Mouse (Mus musculus) cerebellum, postnatal 25 days (tissue): ENCODE data around the gene Trp53i11.

Source experiments
- DNase-seq, 2 experiments: peaks; one replicate each; pipeline ENCODE4 v3.0.0; 2021; ENCODE audit warnings: mixed read lengths in 2 of 2

Gene Trp53i11

DNA sequence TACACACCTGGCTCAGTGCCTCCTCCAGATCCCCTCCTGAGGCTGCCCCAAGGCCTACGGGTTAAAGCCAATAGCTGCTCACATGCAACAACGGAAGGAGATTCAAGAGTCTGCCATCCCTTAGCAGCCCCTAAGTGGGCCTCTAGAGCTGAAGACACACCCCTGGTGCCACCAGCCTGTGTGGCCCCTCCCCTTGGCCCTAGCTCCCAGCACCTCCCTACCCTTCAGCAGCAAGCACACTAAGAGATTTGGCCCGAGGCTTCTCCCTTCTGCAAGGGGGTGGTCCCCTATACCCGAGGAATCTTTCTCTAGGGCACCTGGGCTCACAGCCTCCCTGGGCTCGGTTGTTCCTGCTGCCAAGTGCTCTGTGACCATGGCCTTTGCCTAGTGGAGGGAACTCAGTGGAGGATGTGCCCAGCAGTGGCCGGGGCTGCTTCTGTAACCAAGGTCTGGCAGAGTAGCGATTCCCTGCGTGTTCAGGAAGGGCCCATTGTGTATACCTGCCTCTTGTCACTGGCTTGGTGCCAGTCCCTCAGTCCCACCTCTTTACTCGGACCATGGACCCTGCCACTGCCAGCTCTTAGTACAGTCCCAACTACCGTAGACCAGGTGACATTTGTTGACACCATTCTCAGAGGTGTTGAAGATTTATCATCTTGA is 13.5 kb downstream of the Trp53i11 start:
- DNase-seq: no peak

DNA sequence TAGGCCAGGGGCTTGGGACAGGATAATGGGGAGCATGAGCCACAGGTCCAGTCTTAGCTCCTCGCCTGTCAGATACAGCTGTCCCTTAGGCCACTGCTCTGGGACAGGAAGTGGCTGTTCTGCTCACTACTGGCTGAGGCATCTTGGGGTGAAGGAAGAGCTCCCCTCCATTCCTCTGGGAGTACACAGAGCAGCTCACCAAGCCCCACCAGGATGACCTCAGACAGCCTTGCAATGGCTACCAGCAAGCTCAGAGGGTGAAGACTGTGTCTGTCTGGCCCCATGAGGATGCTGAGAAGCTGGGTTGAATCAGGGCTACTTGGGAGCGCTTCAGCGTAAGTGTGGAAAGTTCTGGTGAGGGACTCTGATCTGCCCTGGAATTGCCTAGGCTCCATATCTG is 14.6 kb downstream of the Trp53i11 start:
- DNase-seq: no peak

DNA sequence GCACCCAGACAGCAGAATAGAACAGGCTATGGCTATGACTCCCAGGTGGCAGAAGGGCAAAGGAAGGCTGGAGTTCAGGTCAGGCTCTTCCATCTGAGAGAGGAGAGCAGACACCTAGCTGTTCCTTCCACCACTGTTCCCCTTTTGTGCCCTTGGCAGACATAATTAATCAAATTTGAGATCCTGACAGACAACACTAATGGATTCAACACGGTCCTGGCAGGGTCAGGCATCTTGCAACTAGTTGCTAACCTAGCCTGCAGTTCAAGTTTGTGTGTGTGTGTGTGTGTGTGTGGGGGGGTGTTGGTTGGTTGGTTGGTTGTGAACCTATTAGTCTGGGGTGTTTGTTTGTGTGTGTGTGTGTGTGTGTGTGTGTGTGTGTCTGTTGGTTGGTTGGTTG is 15.4 kb downstream of the Trp53i11 start:
- no peak for DNase-seq

DNA sequence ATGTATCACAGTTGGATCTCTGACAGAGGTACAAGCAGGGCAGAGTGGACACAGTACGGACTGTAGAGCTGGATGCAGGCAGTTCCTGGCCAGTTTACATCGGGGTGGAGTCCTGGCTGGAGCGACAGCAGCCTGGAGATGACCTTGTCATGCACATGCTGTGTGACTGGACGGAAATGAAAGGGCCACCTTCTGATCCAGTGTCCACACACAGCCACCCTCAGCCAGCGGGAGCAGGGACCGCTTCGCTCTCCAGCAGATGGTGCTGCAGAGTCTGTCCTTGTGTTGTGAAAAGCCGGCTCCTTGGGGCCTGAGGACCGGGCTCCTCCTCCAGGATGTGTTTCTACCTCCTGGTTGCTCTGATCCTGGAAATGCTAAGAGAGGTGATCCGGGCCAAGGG is 16.3 kb downstream of the Trp53i11 start:
- peak; percentile 88 to 92 for DNase-seq

DNA sequence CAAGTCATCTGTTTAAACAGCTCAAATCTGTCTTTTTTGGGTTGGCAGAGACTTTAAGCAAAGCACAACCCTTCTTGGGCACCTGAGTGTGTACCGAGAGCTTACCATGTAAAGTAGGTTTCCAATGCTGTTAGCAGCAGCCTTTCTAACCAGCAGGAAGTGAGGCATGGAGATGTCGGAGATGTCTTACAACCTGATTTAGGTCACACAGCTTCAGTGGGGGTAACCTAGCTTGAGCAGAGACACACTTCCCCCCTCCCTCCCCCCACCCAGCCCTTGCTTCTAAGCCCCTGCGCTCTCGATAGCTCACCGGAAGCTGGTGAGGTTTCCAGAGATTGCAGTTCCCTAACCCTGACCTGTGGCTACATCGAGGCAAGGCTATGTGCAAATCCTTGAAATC is 17.2 kb downstream of the Trp53i11 start:
- no peak for DNase-seq

DNA sequence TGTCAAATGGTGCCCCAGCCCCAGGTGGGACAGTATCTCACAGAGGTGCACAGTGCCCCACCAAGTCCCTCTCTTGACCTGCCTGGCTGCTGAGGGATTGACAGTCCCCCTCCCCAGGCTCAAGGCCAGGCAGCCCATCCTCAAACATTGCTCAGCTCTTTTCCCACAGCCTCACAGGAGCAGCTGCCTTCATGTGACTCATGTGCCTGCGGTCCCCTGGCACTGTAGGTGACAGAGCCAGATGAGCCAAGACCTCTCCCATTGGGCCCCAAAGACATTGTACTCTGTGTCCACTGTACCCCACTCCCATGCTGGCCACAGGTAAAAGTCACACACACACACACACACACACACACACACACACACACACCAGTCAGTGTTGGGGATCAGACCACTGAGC is 18.8 kb downstream of the Trp53i11 start:
- peak in 1 of 2 experiments; percentile 15 for DNase-seq

DNA sequence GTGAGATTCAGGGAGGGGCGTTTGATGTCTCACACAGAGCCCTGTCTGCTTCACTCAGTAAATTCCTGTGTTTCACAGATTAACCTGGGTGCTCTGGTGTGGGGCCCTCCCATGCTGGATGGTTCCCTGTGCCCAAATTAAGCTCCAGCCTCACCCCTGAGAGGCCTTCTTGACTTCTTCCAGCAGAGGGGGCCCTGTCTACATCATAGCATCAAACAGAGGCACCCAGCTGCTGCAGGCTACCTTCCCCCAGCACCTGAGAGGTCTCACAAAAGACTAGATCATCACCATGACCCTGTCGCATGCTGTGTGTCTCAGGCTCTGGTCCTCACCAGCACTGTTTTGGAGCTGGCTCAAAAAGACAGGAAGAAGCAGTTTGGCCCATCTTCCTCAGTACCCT is 25.0 kb downstream of the Trp53i11 start:
- DNase-seq: no peak

DNA sequence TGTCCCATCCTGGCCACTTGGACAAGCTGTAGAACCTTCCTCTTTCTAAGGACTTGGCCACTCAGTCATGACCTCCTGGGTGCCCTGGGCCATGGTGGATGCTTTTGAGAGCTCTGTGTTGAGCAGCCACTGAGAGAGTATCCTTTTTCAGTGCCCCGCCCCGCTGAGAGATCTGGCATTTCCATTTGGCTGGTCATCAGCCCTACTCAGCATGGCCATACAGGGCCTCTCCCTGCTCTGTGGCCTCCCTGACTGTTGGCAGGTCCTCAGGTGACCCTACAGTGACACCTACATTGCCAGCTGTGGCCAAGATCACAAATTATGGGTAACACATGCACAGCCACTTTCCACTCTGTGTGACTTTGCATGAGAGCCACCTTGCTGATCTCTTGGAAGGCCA is 25.5 kb downstream of the Trp53i11 start:
- DNase-seq: no peak

DNA sequence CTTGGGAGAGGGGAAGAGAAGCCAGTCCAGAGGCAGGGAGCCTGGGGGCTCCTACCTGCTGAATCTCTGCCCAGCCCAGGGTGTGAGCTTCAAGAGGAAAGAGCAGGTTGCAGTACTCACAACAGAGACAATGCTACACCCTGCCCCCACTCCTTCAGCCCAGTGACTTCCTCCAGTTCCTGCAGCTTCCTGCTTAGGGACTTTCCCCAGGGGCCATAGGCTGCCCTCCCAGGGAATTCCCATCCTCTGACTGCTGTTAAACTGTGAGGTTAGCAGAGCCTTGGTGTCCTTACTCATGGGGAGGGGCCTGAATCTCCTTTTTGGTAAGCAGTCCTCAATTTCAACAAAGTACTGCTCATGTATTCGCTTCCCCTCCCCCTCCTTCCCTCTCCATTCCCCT is 26.8 kb downstream of the Trp53i11 start:
- DNase-seq: no peak

DNA sequence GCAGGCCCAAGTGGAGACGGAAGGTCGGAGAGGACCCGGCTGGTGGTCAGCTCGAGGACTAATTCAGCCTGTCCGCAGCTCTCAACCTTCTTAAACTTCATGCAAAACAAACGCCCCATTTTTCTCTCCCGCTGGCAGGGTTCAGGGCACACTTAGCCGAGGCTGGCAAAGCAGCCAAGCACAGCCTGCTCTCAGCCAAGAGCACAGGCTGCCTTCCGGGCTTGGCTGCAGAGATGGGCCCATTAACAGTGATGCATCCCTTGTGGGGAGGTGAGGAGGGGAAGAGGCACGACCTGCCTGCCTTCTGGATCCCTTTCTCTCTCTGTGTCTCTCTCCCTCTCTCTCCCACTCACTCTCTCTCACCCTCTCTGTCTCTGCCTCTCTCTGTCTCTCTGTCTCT is 28.4 kb downstream of the Trp53i11 start:
- DNase-seq: peak; percentile 86 to 88

DNA sequence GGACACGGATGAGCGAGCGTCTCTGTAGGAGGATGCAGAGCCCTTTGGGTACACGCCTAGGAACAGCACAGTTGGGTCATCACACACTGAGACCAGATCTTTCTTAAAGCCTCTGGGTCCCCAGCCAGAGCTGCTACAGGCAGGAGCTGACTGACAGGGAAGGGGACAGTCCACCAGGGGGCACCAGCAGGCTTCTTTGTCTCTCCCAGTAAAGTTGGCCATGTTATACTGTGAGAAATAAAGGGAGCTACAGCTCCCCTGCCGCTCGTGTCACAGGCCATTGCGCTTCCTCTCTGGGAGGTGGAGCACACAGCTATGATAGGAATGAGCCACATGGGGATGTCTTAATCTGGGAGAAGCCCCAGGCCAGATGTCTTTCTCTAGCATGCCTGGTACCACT is 29.7 kb downstream of the Trp53i11 start:
- DNase-seq: peak; percentile 97 to 98

DNA sequence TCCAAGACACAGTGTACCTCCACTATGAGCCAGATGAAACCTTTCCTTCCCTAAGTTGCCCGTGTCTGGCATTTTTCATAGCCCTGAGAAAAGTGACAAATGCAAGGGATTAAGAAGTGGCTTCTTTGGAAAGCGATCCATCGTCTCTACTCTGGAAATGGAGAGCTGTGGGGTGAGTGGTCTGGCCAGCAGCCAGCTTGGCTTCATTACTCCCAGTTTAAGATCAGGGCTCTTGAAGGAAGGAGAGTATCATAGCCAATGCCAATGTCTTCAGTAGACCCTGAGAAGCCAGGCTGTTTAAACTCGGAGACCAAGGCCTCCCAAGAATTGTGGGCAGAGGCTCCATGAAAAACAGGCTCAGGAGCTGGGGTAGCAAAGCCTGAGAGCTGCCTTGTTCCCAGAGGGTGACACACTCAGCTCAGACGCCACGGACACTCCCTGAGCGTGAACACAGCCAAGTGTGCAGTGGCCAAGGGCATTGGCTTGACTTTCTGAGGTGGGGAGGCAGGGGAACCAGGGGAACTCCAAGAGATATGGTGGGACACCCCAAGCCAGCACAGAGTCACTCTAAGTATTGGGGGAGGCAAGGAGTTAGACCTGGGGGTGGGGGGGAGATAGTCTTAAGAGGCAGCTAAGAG is 31.1 kb downstream of the Trp53i11 start:
- peak; percentile 29 to 39 for DNase-seq

DNA sequence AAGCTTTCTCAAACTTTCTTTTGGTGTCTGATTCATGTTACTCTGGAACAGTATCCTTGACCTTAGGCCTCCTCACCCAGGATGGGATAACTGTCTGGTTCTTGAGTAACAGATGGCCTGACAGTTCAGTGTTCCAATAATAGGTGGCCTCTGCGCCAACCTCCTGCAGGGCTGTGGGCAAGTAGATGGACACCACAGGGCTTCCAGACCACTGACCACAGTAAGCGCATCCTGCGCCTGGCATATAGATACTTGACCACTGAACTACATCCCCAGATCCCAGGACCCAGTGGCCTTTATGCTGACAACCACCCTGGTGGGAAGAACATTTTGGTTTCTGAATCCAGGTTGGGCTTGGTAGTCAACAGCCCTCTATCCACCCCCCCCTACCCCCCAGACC is 32.2 kb downstream of the Trp53i11 start:
- DNase-seq: peak; percentile 68

DNA sequence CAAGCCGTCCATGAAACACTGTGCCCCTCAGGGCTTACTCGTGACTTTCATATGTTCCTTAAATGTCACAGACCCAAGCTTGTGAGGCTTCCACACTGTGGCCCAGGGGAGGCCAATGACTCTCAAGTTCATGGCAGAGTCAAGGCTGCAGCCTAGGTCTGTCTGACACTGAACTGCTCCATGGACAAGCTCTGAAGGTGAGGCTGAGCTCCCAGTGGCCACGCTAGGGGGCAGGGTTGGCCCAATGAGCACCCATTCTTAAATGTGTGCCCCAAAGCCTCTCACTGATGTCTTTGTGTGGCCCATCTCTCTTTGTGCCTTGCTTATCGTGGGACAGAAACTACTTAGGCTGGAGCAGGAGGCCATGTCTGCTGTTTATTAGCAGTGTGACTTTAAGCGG is 33.1 kb downstream of the Trp53i11 start:
- peak; percentile 44 to 52 for DNase-seq

DNA sequence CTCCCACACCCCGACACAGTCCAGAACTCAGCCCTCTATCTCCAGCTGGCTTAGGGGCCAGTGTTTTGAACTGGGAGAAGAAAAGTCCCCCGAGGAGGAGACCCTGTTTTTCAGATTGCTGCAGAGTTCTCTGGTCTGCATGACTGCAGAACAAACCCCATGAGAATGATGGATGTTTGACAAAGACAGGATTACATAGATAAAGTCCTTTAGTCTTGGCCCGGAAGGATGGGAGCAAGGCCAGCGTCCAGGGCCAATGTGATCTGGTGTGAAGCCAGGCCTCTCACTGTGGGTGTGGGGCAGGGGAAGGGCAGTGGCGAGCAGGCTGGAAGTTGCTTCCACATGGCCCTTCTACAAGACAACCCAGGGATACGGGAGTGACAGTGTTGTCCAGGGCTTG is 36.1 kb downstream of the Trp53i11 start:
- DNase-seq: peak; percentile 80 to 85

DNA sequence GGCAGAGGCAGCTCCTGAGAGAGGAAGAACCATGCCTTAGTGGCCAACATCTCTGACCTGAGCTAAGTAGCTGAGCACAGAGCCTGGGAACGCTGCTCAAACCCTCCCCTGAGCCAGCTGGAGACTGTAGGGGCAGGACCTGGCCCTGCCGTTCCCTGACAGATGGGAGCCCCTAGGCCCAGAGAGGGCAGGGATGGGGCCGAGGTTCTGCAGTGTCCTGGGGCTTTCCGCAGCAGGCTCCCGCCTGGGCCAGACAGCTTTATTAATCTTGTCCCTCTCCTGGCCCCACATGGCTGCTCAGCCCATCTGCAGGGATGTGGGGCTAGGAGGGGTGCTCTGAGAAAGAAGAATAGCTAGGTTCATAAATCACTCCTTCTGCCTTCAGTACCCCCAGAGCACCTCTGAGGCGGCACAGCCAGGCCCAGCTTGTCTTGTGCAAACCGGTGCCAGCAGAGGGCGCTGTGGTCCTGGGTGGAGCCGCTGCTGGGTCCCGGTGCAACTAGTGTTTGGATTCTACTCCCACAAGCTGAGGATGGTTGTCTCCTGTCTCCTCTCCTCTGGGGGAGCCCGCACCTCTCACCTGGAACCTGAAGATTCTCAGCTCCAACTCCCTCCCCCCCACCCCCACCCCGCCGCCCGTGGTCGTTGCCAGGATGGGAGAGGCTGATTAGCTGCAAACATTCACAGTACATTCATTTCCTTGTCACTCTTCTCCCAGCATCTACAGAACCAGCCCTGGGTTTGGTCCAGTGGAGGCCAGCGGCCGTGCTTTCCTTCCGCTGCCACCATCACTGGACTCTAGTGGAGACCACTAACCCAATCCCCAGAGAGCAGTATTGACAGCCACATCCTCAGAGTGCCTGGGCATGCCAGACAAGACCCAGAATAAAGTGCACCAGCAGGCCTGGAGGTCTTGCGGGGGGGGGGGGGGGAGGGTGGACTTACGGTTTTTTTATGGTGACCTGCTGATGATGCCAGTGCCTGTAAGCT is 39.6 kb downstream of the Trp53i11 start:
- peak; percentile 96 to 97 for DNase-seq

DNA sequence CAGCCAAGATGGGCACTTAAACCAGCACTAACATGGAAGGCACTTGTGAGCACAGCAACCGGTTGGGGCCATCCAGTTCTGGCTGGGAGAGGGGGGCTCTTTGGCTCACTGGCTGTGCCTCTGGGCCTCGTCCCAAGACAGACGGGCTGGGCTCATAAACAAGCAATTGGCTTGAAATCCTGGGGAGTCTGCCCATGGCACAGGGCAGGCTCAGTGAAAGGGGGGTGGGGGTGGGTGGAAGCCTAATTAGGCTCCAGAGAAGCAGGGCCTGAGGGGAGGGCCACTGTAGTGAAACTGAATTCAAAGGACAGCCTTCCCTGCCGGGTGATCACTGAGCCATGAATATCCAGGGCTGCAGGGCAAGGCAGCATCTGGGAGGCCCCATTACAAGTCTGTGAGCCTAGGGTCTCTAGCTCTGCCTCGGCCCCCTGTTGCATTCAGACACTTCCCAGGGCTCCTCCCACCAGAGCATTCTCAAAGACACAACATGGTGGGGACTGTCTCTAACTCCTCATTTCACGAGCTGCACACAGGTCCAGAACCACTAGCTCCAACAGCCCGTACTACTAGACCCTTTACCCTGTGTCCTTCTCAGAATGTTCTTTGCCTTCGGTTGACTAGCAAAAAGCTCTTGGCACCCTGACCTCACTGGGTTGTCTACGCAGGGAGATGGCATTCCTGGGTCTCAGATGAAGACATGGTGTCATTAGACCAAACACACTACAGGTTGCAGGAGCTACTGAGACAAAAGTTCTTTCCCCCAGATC is 40.5 kb downstream of the Trp53i11 start:
- DNase-seq: peak; percentile 42 to 47

DNA sequence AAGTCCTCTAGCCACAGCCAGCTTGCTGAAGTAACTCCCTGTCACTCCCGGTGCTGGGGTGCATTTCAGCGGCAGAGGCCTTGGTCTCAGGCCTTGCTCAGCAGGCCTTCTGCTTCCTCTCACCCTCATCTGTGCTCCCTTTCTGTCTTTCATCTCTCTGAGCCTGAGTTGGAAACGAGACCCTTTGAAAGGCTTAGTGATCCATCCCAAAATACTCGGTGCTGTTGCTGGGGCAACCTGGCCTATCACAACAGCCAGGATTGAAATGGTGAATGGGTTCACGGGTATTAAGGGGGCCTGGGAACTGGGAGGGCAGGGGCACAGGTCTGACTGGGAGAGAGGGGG is 41.1 kb downstream of the Trp53i11 start:
- DNase-seq: no peak

DNA sequence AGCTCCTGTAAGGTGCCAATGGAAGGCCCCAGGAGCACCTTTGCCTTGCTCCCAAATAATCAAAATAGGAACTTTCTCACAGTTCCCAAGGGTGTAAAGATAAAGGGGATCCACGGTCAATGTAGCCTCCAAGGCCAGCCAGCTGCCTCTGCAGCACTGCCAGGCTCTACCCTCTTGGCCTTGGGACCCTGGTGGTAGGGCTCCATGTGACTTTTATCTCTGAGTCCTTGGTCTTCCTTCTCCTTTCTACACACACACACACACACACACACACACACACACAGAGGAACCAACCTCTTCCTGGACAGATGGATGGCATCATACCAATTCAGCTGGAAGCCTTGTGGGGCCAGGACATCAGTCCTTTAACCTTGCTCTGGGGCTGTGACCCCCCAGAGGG is 44.8 kb downstream of the Trp53i11 start:
- no peak for DNase-seq

DNA sequence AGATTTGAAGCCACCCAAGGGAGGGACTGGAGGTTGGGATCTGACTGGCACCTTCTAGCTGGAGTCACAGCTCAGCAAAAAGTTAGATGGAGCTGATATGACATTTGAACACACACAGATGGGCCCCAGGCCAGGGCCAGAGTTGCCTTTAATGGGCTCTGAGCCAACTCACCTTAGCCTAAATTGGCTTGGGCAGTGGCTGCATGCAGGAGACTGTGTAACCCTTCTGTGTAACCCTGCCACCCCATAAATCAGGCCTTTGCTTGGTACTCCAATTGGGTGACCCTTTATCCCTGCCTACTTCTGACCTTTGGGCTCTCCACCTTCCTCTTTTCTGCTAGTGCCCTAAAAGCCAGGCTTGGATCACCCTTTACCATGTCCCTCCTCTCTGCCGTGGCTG is 49.7 kb downstream of the Trp53i11 start:
- DNase-seq: no peak

DNA sequence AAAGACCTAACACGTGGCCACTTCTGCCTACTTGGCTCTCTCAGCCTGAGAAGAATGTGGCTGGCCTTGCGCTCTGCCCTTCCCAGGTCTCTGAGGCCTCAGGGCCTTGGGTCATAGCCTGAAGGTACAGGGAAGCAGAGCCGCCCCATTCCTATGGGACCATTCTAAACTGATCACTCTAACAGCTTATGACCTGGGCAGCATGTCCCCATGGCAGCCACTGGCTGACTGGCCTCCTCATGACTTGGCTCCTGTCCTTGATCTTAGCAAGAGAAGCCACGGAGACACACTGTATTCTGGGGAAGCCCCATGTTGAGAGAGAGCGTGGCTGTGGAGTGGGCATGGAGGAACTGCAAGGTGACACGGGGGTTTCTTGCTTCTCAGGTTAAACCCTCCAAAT is 51.5 kb downstream of the Trp53i11 start:
- no peak for DNase-seq

DNA sequence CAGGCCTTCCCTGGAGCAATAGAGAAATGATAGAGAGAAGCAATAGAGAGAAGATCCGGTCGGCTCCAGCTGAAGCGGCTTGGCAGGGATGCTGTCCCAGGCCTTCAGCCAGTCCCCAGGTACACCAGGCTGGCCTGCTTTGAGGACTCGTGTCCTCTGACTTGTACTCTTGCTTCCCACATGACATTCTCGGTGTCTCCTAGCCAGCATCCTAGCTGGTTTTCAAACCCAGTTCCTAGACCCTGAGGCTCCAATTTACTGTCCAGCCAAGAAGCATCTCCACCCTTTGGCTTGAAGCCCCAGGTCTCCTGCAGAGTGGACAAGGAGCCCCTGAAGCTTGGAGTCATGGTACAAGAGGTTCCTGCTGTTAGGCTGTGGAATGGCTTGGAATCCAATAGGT is 54.8 kb downstream of the Trp53i11 start:
- peak; percentile 69 to 71 for DNase-seq
